Mouse (Mus musculus): ENCODE results near the gene Hist1h2ad. TPM values are rescaled to one million over a fixed set of nuclear protein-coding genes. Genes with fewer than 3 reads are reported as not detected.

The Hist1h2ad gene
- polyA plus RNA-seq, 1 experiment = 12.2 TPM

GRCm38 (mm10) chr13:23605052-23605451, 30.9 kb downstream of the Hist1h2ad start:
- H3K4me1 ChIP-seq (ENCODE audit: control insufficient read depth, insufficient read depth, insufficient read length) = no peaks in the 10 kb centered on the region
- 92% methylated on average over 3 of the region's 3 CpGs for WGBS
- H3K36me3 ChIP-seq (ENCODE audit: control insufficient read depth, insufficient read depth, low read length) = no peaks in the 10 kb centered on the region
- no peak for DNase-seq (ENCODE audit: low read depth in 1 of 2, low spot score in 2 of 2)
- H3K4me3 ChIP-seq (ENCODE audit: extremely low read depth, insufficient read depth, insufficient read length) = no peak overlapping the region
- H3K27me3 ChIP-seq (ENCODE audit: control insufficient read depth, insufficient read depth, low read length) = no peaks in the 10 kb centered on the region
- no peak overlapping the region for H3K27ac ChIP-seq (ENCODE audit: insufficient read depth, low read length)
- TF ChIP-seq POLR2A (IDR thresholded peaks at IDR 0.05; ENCODE audit: low read depth, low read length) (no peak), CTCF (IDR thresholded peaks at IDR 0.05; ENCODE audit: extremely low read depth, insufficient read depth, insufficient read length, insufficient replicate concordance) (no peak)

- TF ChIP-seq CTCF (IDR thresholded peaks at IDR 0.05; ENCODE audit: extremely low read depth, insufficient read depth, insufficient read length, insufficient replicate concordance) (no peak), POLR2A (IDR thresholded peaks at IDR 0.05; ENCODE audit: low read depth, low read length) (no peak)
- DNase-seq (ENCODE audit: low read depth in 1 of 2, low spot score in 2 of 2) = no peak
- no peak overlapping the region; the same call in 1 of the 2 replicates for H3K4me3 ChIP-seq (ENCODE audit: extremely low read depth, insufficient read depth, insufficient read length)
- H3K4me1 ChIP-seq (ENCODE audit: control insufficient read depth, insufficient read depth, insufficient read length) = no peaks in the 10 kb centered on the region
- H3K27ac ChIP-seq (ENCODE audit: insufficient read depth, low read length) = no peak overlapping the region
- 82% methylated on average over 4 of the region's 4 CpGs for WGBS
- no peaks in the 10 kb centered on the region for H3K27me3 ChIP-seq (ENCODE audit: control insufficient read depth, insufficient read depth, low read length)
- no peaks in the 10 kb centered on the region for H3K36me3 ChIP-seq (ENCODE audit: control insufficient read depth, insufficient read depth, low read length)
These were observed 35.0 kb downstream of the Hist1h2ad start for GRCm38 (mm10) chr13:23609209-23609608.

GRCm38 (mm10) chr13:23609844-23610243, 35.7 kb downstream of the Hist1h2ad start:
- Histone ChIP-seq H3K27me3 (ENCODE audit: control insufficient read depth, insufficient read depth, low read length) (no peaks in the 10 kb centered on the region), H3K27ac (ENCODE audit: insufficient read depth, low read length) (no peak overlapping the region), H3K36me3 (ENCODE audit: control insufficient read depth, insufficient read depth, low read length) (no peaks in the 10 kb centered on the region), H3K4me3 (ENCODE audit: extremely low read depth, insufficient read depth, insufficient read length) (no peak overlapping the region), H3K4me1 (ENCODE audit: control insufficient read depth, insufficient read depth, insufficient read length) (no peaks in the 10 kb centered on the region)
- no peak for DNase-seq (ENCODE audit: low read depth in 1 of 2, low spot score in 2 of 2)
- TF ChIP-seq CTCF (IDR thresholded peaks at IDR 0.05; ENCODE audit: extremely low read depth, insufficient read depth, insufficient read length, insufficient replicate concordance) (no peak), POLR2A (IDR thresholded peaks at IDR 0.05; ENCODE audit: low read depth, low read length) (no peak)

- no peaks in the 10 kb centered on the region for H3K4me1 ChIP-seq (ENCODE audit: control insufficient read depth, insufficient read depth, insufficient read length)
- WGBS = 82% methylated on average over 2 of the region's 2 CpGs
- no peak overlapping the region for H3K27ac ChIP-seq (ENCODE audit: insufficient read depth, low read length)
- TF ChIP-seq CTCF (IDR thresholded peaks at IDR 0.05; ENCODE audit: extremely low read depth, insufficient read depth, insufficient read length, insufficient replicate concordance) (no peak), POLR2A (IDR thresholded peaks at IDR 0.05; ENCODE audit: low read depth, low read length) (no peak)
- H3K27me3 ChIP-seq (ENCODE audit: control insufficient read depth, insufficient read depth, low read length) = no peaks in the 10 kb centered on the region
- H3K4me3 ChIP-seq (ENCODE audit: extremely low read depth, insufficient read depth, insufficient read length) = no peak overlapping the region
- no peaks in the 10 kb centered on the region for H3K36me3 ChIP-seq (ENCODE audit: control insufficient read depth, insufficient read depth, low read length)
- no peak for DNase-seq (ENCODE audit: low read depth in 1 of 2, low spot score in 2 of 2)
These were observed 36.2 kb downstream of the Hist1h2ad start for GRCm38 (mm10) chr13:23610393-23610792.

GRCm38 (mm10) chr13:23611638-23612037, 37.5 kb downstream of the Hist1h2ad start:
- DNase-seq (ENCODE audit: low read depth in 1 of 2, low spot score in 2 of 2) = no peak
- H3K4me3 ChIP-seq (ENCODE audit: extremely low read depth, insufficient read depth, insufficient read length) = no peak overlapping the region
- no peaks in the 10 kb centered on the region for H3K36me3 ChIP-seq (ENCODE audit: control insufficient read depth, insufficient read depth, low read length)
- H3K27me3 ChIP-seq (ENCODE audit: control insufficient read depth, insufficient read depth, low read length) = no peaks in the 10 kb centered on the region
- 90% methylated on average over 3 of the region's 3 CpGs for WGBS
- H3K4me1 ChIP-seq (ENCODE audit: control insufficient read depth, insufficient read depth, insufficient read length) = no peaks in the 10 kb centered on the region
- no peak overlapping the region for H3K27ac ChIP-seq (ENCODE audit: insufficient read depth, low read length)
- no peak for TF ChIP-seq POLR2A (IDR thresholded peaks at IDR 0.05; ENCODE audit: low read depth, low read length)
- TF ChIP-seq CTCF (IDR thresholded peaks at IDR 0.05; ENCODE audit: extremely low read depth, insufficient read depth, insufficient read length, insufficient replicate concordance) = no peak

- no peaks in the 10 kb centered on the region for H3K36me3 ChIP-seq (ENCODE audit: control insufficient read depth, insufficient read depth, low read length)
- no peak for TF ChIP-seq POLR2A (IDR thresholded peaks at IDR 0.05; ENCODE audit: low read depth, low read length)
- no peak for TF ChIP-seq CTCF (IDR thresholded peaks at IDR 0.05; ENCODE audit: extremely low read depth, insufficient read depth, insufficient read length, insufficient replicate concordance)
- no peaks in the 10 kb centered on the region for H3K27me3 ChIP-seq (ENCODE audit: control insufficient read depth, insufficient read depth, low read length)
- H3K27ac ChIP-seq (ENCODE audit: insufficient read depth, low read length) = peak overlapping the region; percentile 95
- no peak for DNase-seq (ENCODE audit: low read depth in 1 of 2, low spot score in 2 of 2)
- H3K4me3 ChIP-seq (ENCODE audit: extremely low read depth, insufficient read depth, insufficient read length) = peak overlapping the region; percentile 65; the same call in 1 of the 2 replicates
- WGBS = 25% methylated on average over 12 of the region's 12 CpGs
- peaks cover 2% of the 10 kb centered on the region; the same call in 1 of the 2 replicates for H3K4me1 ChIP-seq (ENCODE audit: control insufficient read depth, insufficient read depth, insufficient read length)
These were observed 46.0 kb downstream of the Hist1h2ad start for GRCm38 (mm10) chr13:23620056-23620732.
